Mouse (Mus musculus) neural tube, embryonic 12.5 days (tissue): Measurements from ENCODE around the gene BC017158. TPM values are rescaled to one million over a fixed set of nuclear protein-coding genes. Genes with fewer than 3 reads are reported as not detected.
A peak's percentile ranks its signal among the peaks of the same experiment; 100 is the strongest.

Source experiments
- ATAC-seq: fragments of 200-750 bp; cut with Nextera tagmentation; 2 replicates; pipeline ENCODE4 v1.8.0; 2017; ENCODE audit warnings: low read depth, mild to moderate bottlenecking, moderate TSS enrichment, moderate library complexity; ENCODE audit not compliant: low FRiP score
- H3K27ac ChIP-seq: fragments of 300-500 bp; sonication (generic); 2 replicates; pipeline ENCODE4 v1.5.1; 2016
- H3K27me3 ChIP-seq: fragments of 300-500 bp; sonication (generic); replicated peaks from 2 replicates; pipeline ENCODE4 v1.6.1; 2016; ENCODE audit warnings: mild to moderate bottlenecking
- H3K36me3 ChIP-seq: fragments of 300-500 bp; sonication (generic); 2 replicates; pipeline ENCODE4 v1.6.1; 2016; ENCODE audit warnings: mild to moderate bottlenecking
- H3K4me1 ChIP-seq: fragments of 300-500 bp; sonication (generic); 2 replicates; pipeline ENCODE4 v1.6.1; 2016
- H3K4me2 ChIP-seq: fragments of 300-500 bp; sonication (generic); replicated peaks from 2 replicates; pipeline ENCODE4 v1.6.1; 2016; ENCODE audit warnings: mild to moderate bottlenecking
- H3K4me3 ChIP-seq: fragments of 300-500 bp; sonication (generic); 2 replicates; pipeline ENCODE4 v1.5.1; 2016
- H3K9ac ChIP-seq: fragments of 300-500 bp; sonication (generic); 2 replicates; pipeline ENCODE4 v1.6.1; 2016; ENCODE audit warnings: mild to moderate bottlenecking
- H3K9me3 ChIP-seq: fragments of 300-500 bp; sonication (generic); 2 replicates; pipeline ENCODE4 v1.6.1; 2016; ENCODE audit warnings: mild to moderate bottlenecking
- WGBS: fragments of 180-500 bp; shearing (Covaris S2); methylation state at CpG from one replicate; pipeline ENCODE4 v1.1.7; 2016; 5-methylcytosine and 5-hydroxymethylcytosine counted together
- microRNA-seq: library from miRNA; unstranded; fragments of <30 nt; microRNA quantifications from one replicate; pipeline ENCODE4, GENCODE M21; 2017
- polyA plus RNA-seq: library from polyadenylated mRNA; unstranded; fragments of >200 nt; fragmentation: Nextera tagmentation; extraction: Ambion mirVana; gene quantifications from 2 replicates; pipeline ENCODE4 v1.2.1, GENCODE M21; 2016

Gene BC017158
- polyA plus RNA-seq, 1 experiment from 2014 or later = 23.3 TPM

- Histone ChIP-seq H3K9me3 (no peaks in the 10 kb centered on the region), H3K27me3 (no peaks in the 10 kb centered on the region), H3K27ac (peak within 1 kb of the TSS; percentile 83), H3K4me2 (peak within 1 kb of the TSS; percentile 88), H3K9ac (peak within 1 kb of the TSS; percentile 73), H3K4me1 (no peaks in the 10 kb centered on the region; the same call in none of the 2 replicates), H3K4me3 (peak within 1 kb of the TSS; percentile 64), H3K36me3 (peaks cover 31% of the 10 kb centered on the region)
- WGBS = under 1% methylated on average over 72 of the region's 72 CpGs
- peak; percentile 91 for ATAC-seq
Measured at GRCm38 (mm10) chr7:128237927-128238778, 59.8 kb downstream of the BC017158 start, which contains the start of gene 9130023H24Rik. Gene 9130023H24Rik, minus strand, starts transcription at chr7:128238031.

GRCm38 (mm10) chr7:128237593-128237926 is 60.4 kb downstream of the BC017158 start:
- Histone ChIP-seq H3K4me1 (no peaks in the 10 kb centered on the region; the same call in none of the 2 replicates), H3K4me3 (peak overlapping the region; percentile 64), H3K4me2 (peak overlapping the region; percentile 88), H3K9me3 (no peaks in the 10 kb centered on the region), H3K27me3 (no peaks in the 10 kb centered on the region), H3K36me3 (peaks cover 25% of the 10 kb centered on the region), H3K27ac (peak overlapping the region; percentile 83; the same call in 1 of the 2 replicates), H3K9ac (peak overlapping the region; percentile 47)
- WGBS = under 1% methylated on average over 25 of the region's 25 CpGs
- no peak for ATAC-seq

GRCm38 (mm10) chr7:128236856-128237592 is 60.9 kb downstream of the BC017158 start, which contains the start of gene Armc5:
Gene Armc5, plus strand, starts transcription at chr7:128237342.
- peak within 1 kb of the TSS; percentile 73 for H3K9ac ChIP-seq
- H3K4me1 ChIP-seq = no peaks in the 10 kb centered on the region; the same call in none of the 2 replicates
- H3K27ac ChIP-seq = peak within 1 kb of the TSS; percentile 83
- no peaks in the 10 kb centered on the region for H3K27me3 ChIP-seq
- H3K36me3 ChIP-seq = peaks cover 20% of the 10 kb centered on the region
- H3K9me3 ChIP-seq = no peaks in the 10 kb centered on the region
- peak within 1 kb of the TSS; percentile 64 for H3K4me3 ChIP-seq
- 27% methylated on average over 37 of the region's 37 CpGs for whole genome bisulfite sequencing
- ATAC-seq = peak; percentile 19; the same call in 1 of the 2 replicates
- peak within 1 kb of the TSS; percentile 88 for H3K4me2 ChIP-seq

- Histone ChIP-seq H3K36me3 (peaks cover 16% of the 10 kb centered on the region), H3K27ac (no peak overlapping the region), H3K9me3 (no peaks in the 10 kb centered on the region), H3K4me3 (no peak overlapping the region), H3K4me2 (peak overlapping the region; percentile 88), H3K27me3 (no peaks in the 10 kb centered on the region), H3K4me1 (no peaks in the 10 kb centered on the region; the same call in none of the 2 replicates), H3K9ac (peak overlapping the region; percentile 47; the same call in 1 of the 2 replicates)
- 93% methylated on average over 13 of the region's 13 CpGs for WGBS
- ATAC-seq = no peak
Measured at GRCm38 (mm10) chr7:128236426-128236825, 61.5 kb downstream of the BC017158 start.

- no peak for ATAC-seq
- Histone ChIP-seq H3K27me3 (no peaks in the 10 kb centered on the region), H3K9ac (no peak overlapping the region), H3K4me3 (no peak overlapping the region), H3K9me3 (no peaks in the 10 kb centered on the region), H3K4me2 (no peak overlapping the region), H3K27ac (no peak overlapping the region), H3K36me3 (peaks cover 8% of the 10 kb centered on the region), H3K4me1 (no peaks in the 10 kb centered on the region; the same call in none of the 2 replicates)
- 95% methylated on average over 1 of the region's 1 CpGs for WGBS
Measured at GRCm38 (mm10) chr7:128235481-128235880, 62.5 kb downstream of the BC017158 start.

- ATAC-seq = no peak
- H3K27me3 ChIP-seq = no peaks in the 10 kb centered on the region
- WGBS = 88% methylated on average over 2 of the region's 2 CpGs
- H3K36me3 ChIP-seq = 0 out of 2 replicates have a peak, but pooled peaks cover under 1% of the 10 kb centered on the region
- H3K9ac ChIP-seq = no peak overlapping the region
- H3K27ac ChIP-seq = no peak overlapping the region
- no peak overlapping the region for H3K4me3 ChIP-seq
- no peaks in the 10 kb centered on the region; the same call in none of the 2 replicates for H3K4me1 ChIP-seq
- H3K9me3 ChIP-seq = no peaks in the 10 kb centered on the region
- H3K4me2 ChIP-seq = no peak overlapping the region
Measured at GRCm38 (mm10) chr7:128234796-128235195, 63.2 kb downstream of the BC017158 start.

GRCm38 (mm10) chr7:128231741-128232140 is 66.2 kb downstream of the BC017158 start:
- no peaks in the 10 kb centered on the region for H3K4me1 ChIP-seq
- no peak overlapping the region for H3K4me3 ChIP-seq
- WGBS = 46% methylated on average over 8 of the region's 8 CpGs
- ATAC-seq = no peak
- no peak overlapping the region for H3K9ac ChIP-seq
- no peaks in the 10 kb centered on the region for H3K36me3 ChIP-seq
- H3K4me2 ChIP-seq = no peak overlapping the region
- no peaks in the 10 kb centered on the region for H3K27me3 ChIP-seq
- H3K9me3 ChIP-seq = no peaks in the 10 kb centered on the region
- no peak overlapping the region for H3K27ac ChIP-seq

Small RNA genes lying within 50 kb of the gene (microRNA-seq; reads per million reads assigned to microRNA genes)
- not detected for gene Mir3103

Other genes with a start within 250 kb of the BC017158 start
- gene Itgam, start 235.5 kb downstream of the BC017158 start, polyA plus RNA-seq = 0.91 and 1.1 TPM in 2 replicates
- not detected in 2 replicates for gene Gm49368, start 235.5 kb downstream of the BC017158 start, polyA plus RNA-seq
- gene Itgax, start 168.6 kb downstream of the BC017158 start, polyA plus RNA-seq = not detected in 2 replicates
- gene Itgad, start 143.8 kb downstream of the BC017158 start, polyA plus RNA-seq = not detected in 2 replicates
- 2.1 and 3.3 TPM in 2 replicates for gene Cox6a2, start 91.8 kb downstream of the BC017158 start, polyA plus RNA-seq
- 15.2 and 17.3 TPM in 2 replicates for gene Armc5, start 60.8 kb downstream of the BC017158 start, polyA plus RNA-seq
- gene 9130023H24Rik, start 60.1 kb downstream of the BC017158 start, polyA plus RNA-seq = 10.7 and 12.6 TPM in 2 replicates
- gene Tgfb1i1, start 51.4 kb downstream of the BC017158 start, polyA plus RNA-seq = 38.1 and 38.3 TPM in 2 replicates
- gene Slc5a2, start 32.5 kb downstream of the BC017158 start, polyA plus RNA-seq = not detected in 2 replicates
- gene Rgs10, start 120.6 kb upstream of the BC017158 start, polyA plus RNA-seq = 18.6 and 22.7 TPM in 2 replicates
- gene Tial1, start 163.5 kb upstream of the BC017158 start, polyA plus RNA-seq = 29.4 and 30.9 TPM in 2 replicates
- gene Bag3, start 225.4 kb upstream of the BC017158 start, polyA plus RNA-seq = 4.5 and 4.7 TPM in 2 replicates